Mouse (Mus musculus): ENCODE results near the gene Exoc4.

- TF ChIP-seq RAD21 (IDR thresholded peaks at IDR 0.05; ENCODE audit: low read depth, low read length): no peak
- TF ChIP-seq GABPA (IDR thresholded peaks at IDR 0.05; ENCODE audit: insufficient replicate concordance, low read depth, low read length): no peak
- TF ChIP-seq JUND (conservative IDR thresholded peaks at IDR 0.05; ENCODE audit: low read depth, low read length): no peak
Observed at GRCm38 (mm10) chr6:33503381-33503780, 254.5 kb downstream of the Exoc4 start.
